Mouse (Mus musculus): ENCODE measurements around the gene Prpf8. TPM values are rescaled to one million over a fixed set of nuclear protein-coding genes. Genes with fewer than 3 reads are reported as not detected.

Prpf8 gene
- total RNA-seq, 4 experiments from 2014 or later = 138 to 159 (median 149) TPM

- DNase-seq (ENCODE audit: low spot score in 2 of 2) = no peak
Measured at GRCm38 (mm10) chr11:75494296-75495049, 7.9 kb downstream of the Prpf8 start.

- DNase-seq (ENCODE audit: low spot score in 2 of 2) = no peak
Measured at GRCm38 (mm10) chr11:75498126-75498525, 11.5 kb downstream of the Prpf8 start.

- no peak for DNase-seq (ENCODE audit: low spot score in 2 of 2)
Measured at GRCm38 (mm10) chr11:75508162-75508561, 21.5 kb downstream of the Prpf8 start.

GRCm38 (mm10) chr11:75508904-75509303 is 22.3 kb downstream of the Prpf8 start:
- DNase-seq (ENCODE audit: low spot score in 2 of 2) = no peak

GRCm38 (mm10) chr11:75509741-75510626 is 23.4 kb downstream of the Prpf8 start, which contains the start of gene Rilp:
Rilp (plus strand) TSS chr11:75510094.
- peak; percentile 32 to 37 for DNase-seq (ENCODE audit: low spot score in 2 of 2)

- peak; percentile 70 to 86 for DNase-seq (ENCODE audit: low spot score in 2 of 2)
Measured at GRCm38 (mm10) chr11:75510627-75510993, 24.0 kb downstream of the Prpf8 start.

- no peak for DNase-seq (ENCODE audit: low spot score in 2 of 2)
Measured at GRCm38 (mm10) chr11:75511213-75511612, 24.6 kb downstream of the Prpf8 start.

- DNase-seq (ENCODE audit: low spot score in 2 of 2) = no peak
Measured at GRCm38 (mm10) chr11:75512301-75513018, 25.8 kb downstream of the Prpf8 start.

- DNase-seq (ENCODE audit: low spot score in 2 of 2) = no peak
Measured at GRCm38 (mm10) chr11:75513336-75513735, 26.7 kb downstream of the Prpf8 start, which contains the start of gene Scarf1. Scarf1 (plus strand) TSS chr11:75513540.

- no peak for DNase-seq (ENCODE audit: low spot score in 2 of 2)
Measured at GRCm38 (mm10) chr11:75515186-75515585, 28.6 kb downstream of the Prpf8 start.

GRCm38 (mm10) chr11:75519834-75520633 is 33.4 kb downstream of the Prpf8 start:
- no peak for DNase-seq (ENCODE audit: low spot score in 2 of 2)

GRCm38 (mm10) chr11:75521609-75522008 is 35.0 kb downstream of the Prpf8 start:
- no peak for DNase-seq (ENCODE audit: low spot score in 2 of 2)

- DNase-seq (ENCODE audit: low spot score in 2 of 2) = no peak
Measured at GRCm38 (mm10) chr11:75522793-75523192, 36.2 kb downstream of the Prpf8 start.

- DNase-seq (ENCODE audit: low spot score in 2 of 2) = no peak
Measured at GRCm38 (mm10) chr11:75525531-75526125, 39.0 kb downstream of the Prpf8 start.

GRCm38 (mm10) chr11:75526943-75527342 is 40.3 kb downstream of the Prpf8 start:
- no peak for DNase-seq (ENCODE audit: low spot score in 2 of 2)

- no peak for DNase-seq (ENCODE audit: low spot score in 2 of 2)
Measured at GRCm38 (mm10) chr11:75529771-75530170, 43.2 kb downstream of the Prpf8 start.

- peak; percentile 81 to 100 for DNase-seq (ENCODE audit: low spot score in 2 of 2)
Measured at GRCm38 (mm10) chr11:75530325-75530724, 43.7 kb downstream of the Prpf8 start.

- no peak for DNase-seq (ENCODE audit: low spot score in 2 of 2)
Measured at GRCm38 (mm10) chr11:75530845-75531373, 44.3 kb downstream of the Prpf8 start.

GRCm38 (mm10) chr11:75531469-75532242 is 45.0 kb downstream of the Prpf8 start, which contains the start of gene Slc43a2:
Slc43a2 (plus strand) TSS chr11:75531694.
- peak; percentile 97 to 98 for DNase-seq (ENCODE audit: low spot score in 2 of 2)

Measured in left cerebral cortex, adult 8-10 months (tissue).